Mouse (Mus musculus): ENCODE results near the gene Phc2.

DNA sequence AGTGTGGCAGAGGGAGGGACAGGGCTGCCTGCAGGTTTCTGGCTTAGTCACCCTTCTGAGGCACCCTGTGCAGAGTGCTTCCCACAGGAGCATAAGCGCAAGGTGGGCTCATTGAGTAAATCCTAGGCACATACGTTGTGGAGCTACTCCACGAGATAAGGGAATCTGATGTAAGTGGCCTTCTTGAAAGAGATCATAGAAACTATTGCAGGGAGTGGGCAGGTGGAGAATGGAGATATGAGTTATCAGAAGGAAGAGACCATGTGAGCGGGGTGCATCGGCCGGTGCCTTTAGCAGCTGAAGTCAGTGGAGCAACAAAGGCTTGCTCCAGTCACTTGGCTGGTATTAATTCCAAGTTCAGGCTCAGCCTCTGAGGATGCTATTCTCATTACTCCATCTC, 105.5 kb downstream of the Phc2 start:
- TF ChIP-seq POLR2A (IDR thresholded peaks at IDR 0.05; ENCODE audit: insufficient read length, low read depth), result no peak
- TF ChIP-seq MYOG (IDR thresholded peaks at IDR 0.05; ENCODE audit: control insufficient read depth in 1 of 3, insufficient read depth in 1 of 3, insufficient read length in 2 of 3, low read depth in 2 of 3), result no peak

Measured in myocyte (in vitro differentiated cells).